Mouse (Mus musculus): ENCODE measurements around the gene Vmn1r122. TPM values are rescaled to one million over a fixed set of nuclear protein-coding genes. Genes with fewer than 3 reads are reported as not detected.
"Not testable (repeated sequence)": the region's sequence is repeated elsewhere in the genome, so short reads cannot be mapped to it uniquely, and the experiment has no call there.

The Vmn1r122 gene
- total RNA-seq (2017): not detected in 2 replicates

DNA sequence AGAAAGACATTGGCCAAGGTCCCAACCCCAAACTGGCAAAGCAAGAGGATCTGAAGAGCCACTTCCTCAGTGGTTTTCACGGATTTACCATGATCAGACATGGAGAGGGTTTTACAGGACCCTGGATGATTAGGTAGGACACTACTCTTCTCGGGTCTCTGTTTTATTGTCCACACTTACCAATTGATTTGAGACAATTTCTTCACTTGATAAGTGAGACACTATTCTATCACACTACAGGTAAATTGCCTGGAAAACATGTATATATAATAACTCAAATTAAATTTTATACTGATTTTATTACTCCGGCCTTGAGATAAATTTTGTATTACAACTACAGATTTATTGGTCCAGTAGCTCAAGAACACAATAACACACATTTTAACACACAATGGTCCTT lies at the start of gene Vmn1r122:
Gene Vmn1r122, minus strand, starts transcription at position 101 of the 400 bp plus-strand sequence.
- ATAC-seq (ENCODE audit: extremely low read depth, insufficient number of reproducible peaks, low FRiP score, poor library complexity, severe bottlenecking): not testable (repeated sequence)

DNA sequence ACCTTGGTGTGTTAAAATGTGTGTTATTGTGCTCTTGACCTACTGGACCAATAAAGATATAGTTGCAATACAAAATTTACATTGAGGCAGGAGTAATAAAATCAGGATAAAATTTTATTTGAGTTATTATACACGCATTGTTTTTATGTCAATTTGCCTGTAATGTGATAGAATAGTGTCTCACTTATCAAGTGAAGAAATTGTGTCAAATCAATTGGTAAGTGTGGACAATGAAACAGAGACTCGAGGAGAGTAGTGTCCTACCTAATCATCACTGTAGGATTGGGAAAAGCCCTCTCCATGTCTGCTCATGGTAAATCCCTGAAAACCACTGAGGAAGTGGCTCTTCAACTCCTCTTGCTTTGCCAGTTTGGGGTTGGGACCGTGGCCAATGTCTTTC lies 28.0 kb upstream of the Vmn1r122 start, which contains the start of gene Vmn1r123:
Gene Vmn1r123, plus strand, starts transcription at position 301 of the 400 bp plus-strand sequence.
- not testable (repeated sequence) for ATAC-seq (ENCODE audit: extremely low read depth, insufficient number of reproducible peaks, low FRiP score, poor library complexity, severe bottlenecking)

DNA sequence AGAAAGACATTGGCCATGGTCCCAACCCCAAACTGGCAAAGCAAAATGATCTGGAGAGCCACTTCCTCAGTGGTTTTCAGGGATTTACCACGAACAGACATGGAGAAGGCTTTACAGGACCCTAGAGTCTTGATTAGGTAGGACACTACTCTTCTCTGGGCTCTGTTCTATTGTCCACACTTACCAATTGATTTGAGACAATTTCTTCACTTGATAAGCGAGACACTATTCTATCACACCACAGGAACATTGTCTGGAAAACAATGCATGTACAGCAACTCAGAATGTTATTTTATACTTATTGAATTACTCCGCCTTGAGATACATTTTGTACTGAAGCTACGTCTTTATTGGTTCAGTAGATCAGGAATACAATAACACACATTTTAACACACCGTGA lies 35.5 kb downstream of the Vmn1r122 start, which contains the start of gene Vmn1r121:
Gene Vmn1r121, minus strand, starts transcription at position 101 of the 400 bp plus-strand sequence.
- ATAC-seq (ENCODE audit: extremely low read depth, insufficient number of reproducible peaks, low FRiP score, poor library complexity, severe bottlenecking): not testable (repeated sequence)

Other genes starting within 250 kb of the Vmn1r122 start
- not detected in 2 replicates for gene Vmn1r118, start 221.8 kb downstream of the Vmn1r122 start, total RNA-seq (2017)
- not detected in 2 replicates for gene Vmn1r119, start 121.7 kb downstream of the Vmn1r122 start, total RNA-seq (2017)
- not detected in 2 replicates for gene Vmn1r120, start 80.3 kb downstream of the Vmn1r122 start, total RNA-seq (2017)
- gene Vmn1r121, start 35.6 kb downstream of the Vmn1r122 start, total RNA-seq (2017): 0.93 TPM in 1 of 2 replicates, not detected in the other
- not detected in 2 replicates for gene Vmn1r123, start 28.1 kb upstream of the Vmn1r122 start, total RNA-seq (2017)
- gene Gm5157, start 56.3 kb upstream of the Vmn1r122 start, total RNA-seq (2017): not detected in 2 replicates
- gene Vmn1r124, start 126.5 kb upstream of the Vmn1r122 start, total RNA-seq (2017): not detected in 2 replicates
- gene Vmn1r125, start 138.1 kb upstream of the Vmn1r122 start, total RNA-seq (2017): not detected in 2 replicates
- gene Vmn1r126, start 167.3 kb upstream of the Vmn1r122 start, total RNA-seq (2017): not detected in 2 replicates
- not detected in 2 replicates for gene Vmn1r127, start 185.7 kb upstream of the Vmn1r122 start, total RNA-seq (2017)
- not detected in 2 replicates for gene Vmn1r128, start 215.2 kb upstream of the Vmn1r122 start, total RNA-seq (2017)
- gene Vmn1r129, start 227.2 kb upstream of the Vmn1r122 start, total RNA-seq (2017): not detected in 2 replicates

Data from neutrophil, adult 5-6 weeks (primary cell).